Mouse (Mus musculus) E14TG2a.4 (cell line): ENCODE measurements at regions not wholly inside any gene's neighbourhood (a gene's known extent, or its start where the extent isn't known, plus 50 kb on each side); places are given as distances from the start of the nearest gene placed in this dataset.

Experiments used
- H3K27me3 ChIP-seq: 2 replicates; pipeline ENCODE4 v1.6.1; 2014; ENCODE audit warnings: low read length, control low read depth; ENCODE audit not compliant: insufficient read depth
- H3K36me3 ChIP-seq: 2 replicates; pipeline ENCODE4 v1.6.1; 2014; ENCODE audit warnings: low read length, control low read depth; ENCODE audit not compliant: insufficient read depth
- H3K4me1 ChIP-seq: replicated peaks from 2 replicates; pipeline ENCODE4 v1.6.1; 2014; ENCODE audit warnings: low read depth, low read length, control low read depth
- H3K4me3 ChIP-seq: replicated peaks from 2 replicates; pipeline ENCODE4 v1.5.1; 2014; ENCODE audit warnings: mild to moderate bottlenecking, low read length
- H3K9me3 ChIP-seq: 2 replicates; pipeline ENCODE4 v1.6.1; 2014; ENCODE audit warnings: low read length, control low read depth
- CTCF ChIP-seq: conservative IDR thresholded peaks from 2 replicates; pipeline ENCODE4 v1.5.1; 2014; ENCODE audit warnings: low read length
- NANOG ChIP-seq: IDR thresholded peaks from 2 replicates; pipeline ENCODE4 v1.6.1; 2014; ENCODE audit warnings: borderline replicate concordance, low read length, mixed read lengths
- POU5F1 ChIP-seq: IDR thresholded peaks from 2 replicates; pipeline ENCODE4 v1.6.1; 2014; ENCODE audit warnings: low read length, borderline replicate concordance

- Histone ChIP-seq H3K9me3 (no peaks in the 10 kb centered on the region), H3K27me3 (no peaks in the 10 kb centered on the region), H3K4me3 (no peak overlapping the region), H3K36me3 (no peaks in the 10 kb centered on the region), H3K4me1 (no peaks in the 10 kb centered on the region)
- TF ChIP-seq NANOG (no peak), CTCF (no peak), POU5F1 (no peak)
These were observed 59.1 kb upstream of the Grik2 start for GRCm38 (mm10) chr10:49847686-49848085.

GRCm38 (mm10) chr10:49844308-49844707, 55.7 kb upstream of the Grik2 start:
- H3K9me3 ChIP-seq: no peaks in the 10 kb centered on the region

More at GRCm38 (mm10) chr10:49844308-49844707, 55.7 kb upstream of the Grik2 start:
- Histone ChIP-seq H3K4me3 (no peak overlapping the region), H3K27me3 (no peaks in the 10 kb centered on the region), H3K4me1 (no peaks in the 10 kb centered on the region), H3K36me3 (no peaks in the 10 kb centered on the region)
- no peak for TF ChIP-seq CTCF
